Mouse (Mus musculus): ENCODE measurements around the gene Pla2g2d. TPM values are rescaled to one million over a fixed set of nuclear protein-coding genes. Genes with fewer than 3 reads are reported as not detected.

The Pla2g2d gene
- total and polyA plus RNA-seq, 3 experiments, result not detected

GRCm38 (mm10) chr4:138734105-138734504, 41.4 kb upstream of the Pla2g2d start:
- no peak for DNase-seq (ENCODE audit: low read depth, low spot score)
- H3K4me1 ChIP-seq (ENCODE audit: control insufficient read depth in 1 of 2, insufficient read depth in 2 of 2, low read length in 2 of 2), result no peaks in the 10 kb centered on the region
- H3K27ac ChIP-seq (ENCODE audit: control insufficient read depth, low read depth, low read length), result no peak overlapping the region
- no peak overlapping the region for H3K4me3 ChIP-seq (ENCODE audit: control insufficient read depth in 1 of 2, insufficient read depth in 1 of 2, low read depth in 2 of 2, low read length in 2 of 2)
- no peak overlapping the region for H3K9ac ChIP-seq (ENCODE audit: control insufficient read depth, low read depth, low read length, poor library complexity, severe bottlenecking)
- H3K9me3 ChIP-seq (replicated peaks; ENCODE audit: insufficient read depth, low read length), result no peaks in the 10 kb centered on the region
- no peaks in the 10 kb centered on the region for H3K27me3 ChIP-seq (ENCODE audit: control insufficient read depth in 1 of 2, insufficient read depth in 2 of 2, low read length in 2 of 2)
- no peaks in the 10 kb centered on the region for H3K79me2 ChIP-seq (ENCODE audit: control insufficient read depth, insufficient read depth, low read length, poor library complexity)
- H3K36me3 ChIP-seq (ENCODE audit: control insufficient read depth in 1 of 2, insufficient read depth in 2 of 2, low read length in 2 of 2), result no peaks in the 10 kb centered on the region
- TF ChIP-seq E2F4 (IDR thresholded peaks at IDR 0.05; ENCODE audit: borderline replicate concordance, low read depth, low read length), result no peak
- TF ChIP-seq RAD21 (IDR thresholded peaks at IDR 0.05; ENCODE audit: low read depth, low read length), result no peak
- TF ChIP-seq MXI1 (IDR thresholded peaks at IDR 0.05; ENCODE audit: low read depth, low read length), result no peak
- TF ChIP-seq ZKSCAN1 (IDR thresholded peaks at IDR 0.05; ENCODE audit: low read depth, low read length), result no peak
- TF ChIP-seq JUND (IDR thresholded peaks at IDR 0.05; ENCODE audit: low read depth, low read length), result no peak
- TF ChIP-seq USF2 (IDR thresholded peaks at IDR 0.05; ENCODE audit: borderline replicate concordance in 1 of 2, insufficient read depth in 1 of 2, low read depth in 1 of 2, low read length in 2 of 2), result no peak
- TF ChIP-seq MYC (IDR thresholded peaks at IDR 0.05; ENCODE audit: low read depth, low read length), result no peak
- no peak for TF ChIP-seq EP300 (IDR thresholded peaks at IDR 0.05; ENCODE audit: low read depth in 1 of 2, low read length in 2 of 2)
- no peak for TF ChIP-seq HCFC1 (IDR thresholded peaks at IDR 0.05; ENCODE audit: low read depth, low read length)
- no peak for TF ChIP-seq BHLHE40 (IDR thresholded peaks at IDR 0.05; ENCODE audit: borderline replicate concordance, low read depth, low read length)
- no peak for TF ChIP-seq MEF2A (IDR thresholded peaks at IDR 0.05; ENCODE audit: extremely low read depth, insufficient replicate concordance, low read depth, low read length, poor library complexity, severe bottlenecking)

DNA sequence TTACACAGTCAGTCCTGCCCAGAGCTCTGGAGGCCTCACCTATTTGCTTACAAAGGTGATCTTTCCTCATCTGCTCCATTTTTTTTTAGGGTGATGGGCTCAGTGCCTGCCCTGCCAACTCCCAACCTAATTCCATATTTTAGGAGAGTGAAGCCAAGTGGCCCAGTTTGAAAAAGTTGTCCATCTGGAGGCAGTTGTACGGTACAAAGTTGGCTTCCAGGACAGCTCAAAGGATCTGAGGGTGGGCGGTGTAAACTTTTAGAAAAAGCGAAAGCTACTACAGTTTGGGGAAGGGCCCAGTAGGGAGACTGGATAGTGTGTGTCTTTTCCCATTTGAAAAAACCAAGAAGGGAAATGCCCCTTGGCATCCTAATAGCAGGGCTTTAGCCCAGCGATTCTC, 40.7 kb upstream of the Pla2g2d start:
- Histone ChIP-seq H3K36me3 (ENCODE audit: control insufficient read depth in 1 of 2, insufficient read depth in 2 of 2, low read length in 2 of 2) (no peaks in the 10 kb centered on the region), H3K4me1 (ENCODE audit: control insufficient read depth in 1 of 2, insufficient read depth in 2 of 2, low read length in 2 of 2) (no peaks in the 10 kb centered on the region), H3K79me2 (ENCODE audit: control insufficient read depth, insufficient read depth, low read length, poor library complexity) (no peaks in the 10 kb centered on the region), H3K9me3 (replicated peaks; ENCODE audit: insufficient read depth, low read length) (no peaks in the 10 kb centered on the region), H3K27me3 (ENCODE audit: control insufficient read depth in 1 of 2, insufficient read depth in 2 of 2, low read length in 2 of 2) (no peaks in the 10 kb centered on the region), H3K4me3 (ENCODE audit: control insufficient read depth in 1 of 2, insufficient read depth in 1 of 2, low read depth in 2 of 2, low read length in 2 of 2) (no peak overlapping the region), H3K27ac (ENCODE audit: control insufficient read depth, low read depth, low read length) (no peak overlapping the region), H3K9ac (ENCODE audit: control insufficient read depth, low read depth, low read length, poor library complexity, severe bottlenecking) (no peak overlapping the region)
- no peak for TF ChIP-seq USF2 (IDR thresholded peaks at IDR 0.05; ENCODE audit: borderline replicate concordance in 1 of 2, insufficient read depth in 1 of 2, low read depth in 1 of 2, low read length in 2 of 2)
- TF ChIP-seq POLR2A (IDR thresholded peaks at IDR 0.05; ENCODE audit: control insufficient read depth in 1 of 2, insufficient read depth in 1 of 2, low read depth in 1 of 2, low read length in 2 of 2, poor library complexity in 1 of 2), result no peak
- no peak for DNase-seq (ENCODE audit: low read depth, low spot score)

GRCm38 (mm10) chr4:138737031-138737430, 38.5 kb upstream of the Pla2g2d start, which contains the start of gene Ubxn10:
TSS of gene Ubxn10 (minus strand) at chr4:138737167.
- Histone ChIP-seq H3K27ac (ENCODE audit: control insufficient read depth, low read depth, low read length) (no peak within 1 kb of the TSS), H3K4me1 (ENCODE audit: control insufficient read depth in 1 of 2, insufficient read depth in 2 of 2, low read length in 2 of 2) (no peaks in the 10 kb centered on the region), H3K4me3 (ENCODE audit: control insufficient read depth in 1 of 2, insufficient read depth in 1 of 2, low read depth in 2 of 2, low read length in 2 of 2) (no peak within 1 kb of the TSS), H3K9me3 (replicated peaks; ENCODE audit: insufficient read depth, low read length) (no peaks in the 10 kb centered on the region), H3K9ac (ENCODE audit: control insufficient read depth, low read depth, low read length, poor library complexity, severe bottlenecking) (no peak within 1 kb of the TSS), H3K79me2 (ENCODE audit: control insufficient read depth, insufficient read depth, low read length, poor library complexity) (no peaks in the 10 kb centered on the region), H3K27me3 (ENCODE audit: control insufficient read depth in 1 of 2, insufficient read depth in 2 of 2, low read length in 2 of 2) (no peaks in the 10 kb centered on the region), H3K36me3 (ENCODE audit: control insufficient read depth in 1 of 2, insufficient read depth in 2 of 2, low read length in 2 of 2) (no peaks in the 10 kb centered on the region)
- TF ChIP-seq GATA1 (IDR thresholded peaks at IDR 0.05; ENCODE audit: low read depth, low read length), result no peak
- no peak for TF ChIP-seq SIN3A (IDR thresholded peaks at IDR 0.05; ENCODE audit: low read length)
- TF ChIP-seq ETS1 (IDR thresholded peaks at IDR 0.05; ENCODE audit: low read depth, low read length), result no peak
- no peak for TF ChIP-seq KAT2A (conservative IDR thresholded peaks at IDR 0.05; ENCODE audit: low read depth, low read length)
- no peak for TF ChIP-seq TCF12 (IDR thresholded peaks at IDR 0.05; ENCODE audit: low read depth, low read length)
- TF ChIP-seq POLR2A (IDR thresholded peaks at IDR 0.05; ENCODE audit: control insufficient read depth in 1 of 2, insufficient read depth in 1 of 2, low read depth in 1 of 2, low read length in 2 of 2, poor library complexity in 1 of 2), result no peak
- TF ChIP-seq MEF2A (IDR thresholded peaks at IDR 0.05; ENCODE audit: extremely low read depth, insufficient replicate concordance, low read depth, low read length, poor library complexity, severe bottlenecking), result no peak
- no peak for TF ChIP-seq SMC3 (IDR thresholded peaks at IDR 0.05; ENCODE audit: low read depth, low read length)
- TF ChIP-seq EP300 (IDR thresholded peaks at IDR 0.05; ENCODE audit: low read depth in 1 of 2, low read length in 2 of 2), result no peak
- no peak for TF ChIP-seq TAL1 (IDR thresholded peaks at IDR 0.05; ENCODE audit: low read length)
- no peak for TF ChIP-seq BHLHE40 (IDR thresholded peaks at IDR 0.05; ENCODE audit: borderline replicate concordance, low read depth, low read length)
- no peak for TF ChIP-seq USF1 (IDR thresholded peaks at IDR 0.05; ENCODE audit: low read depth, low read length)
- no peak for TF ChIP-seq MYB (IDR thresholded peaks at IDR 0.05; ENCODE audit: low read depth, low read length)
- no peak for TF ChIP-seq MAZ (IDR thresholded peaks at IDR 0.05; ENCODE audit: low read depth, low read length)
- TF ChIP-seq ZKSCAN1 (IDR thresholded peaks at IDR 0.05; ENCODE audit: low read depth, low read length), result no peak
- no peak for TF ChIP-seq HCFC1 (IDR thresholded peaks at IDR 0.05; ENCODE audit: low read depth, low read length)
- TF ChIP-seq NRF1 (IDR thresholded peaks at IDR 0.05; ENCODE audit: insufficient read depth, low read depth, low read length, poor library complexity, severe bottlenecking), result no peak
- TF ChIP-seq POLR2AphosphoS2 (IDR thresholded peaks at IDR 0.05; ENCODE audit: low read length), result no peak
- no peak for DNase-seq (ENCODE audit: low read depth, low spot score)
